Mouse (Mus musculus) G1E (cell line): Measurements from ENCODE around the gene Zfp169.

ENCODE experiments used
- CTCF ChIP-seq: IDR thresholded peaks from 2 replicates; pipeline ENCODE4 v1.5.1; 2012; ENCODE audit warnings: low read depth, low read length, inconsistent platforms, mixed read lengths
- GATA2 ChIP-seq: IDR thresholded peaks from 2 replicates; pipeline ENCODE4 v1.6.1; 2012; ENCODE audit warnings: low read depth, low read length, inconsistent platforms, borderline replicate concordance

DNA sequence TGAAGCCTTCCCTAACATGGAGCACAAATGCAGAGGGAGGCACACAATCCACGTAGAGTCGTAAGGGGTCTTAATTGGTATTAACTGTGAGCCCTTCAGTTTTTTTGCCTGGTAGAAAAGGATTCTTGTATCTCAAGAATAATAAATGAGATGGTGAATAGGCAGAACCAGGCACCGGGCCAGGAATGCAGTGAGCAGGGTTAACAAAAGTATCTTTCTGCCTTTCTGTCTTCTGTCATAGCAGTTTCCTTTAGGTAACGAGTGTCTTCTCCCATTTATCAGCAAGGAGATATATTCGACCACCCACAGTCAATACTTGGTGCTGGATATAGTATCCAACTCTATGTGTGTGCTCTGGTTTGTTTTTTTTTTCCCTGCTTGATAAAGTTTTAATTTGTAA, 40.3 kb upstream of the Zfp169 start:
- TF ChIP-seq CTCF (no peak), GATA2 (no peak)
